Mouse (Mus musculus) midbrain, embryonic 11.5 days (tissue): ENCODE data around the gene Tmcc1. TPM values are rescaled to one million over a fixed set of nuclear protein-coding genes. Genes with fewer than 3 reads are reported as not detected.
A peak's percentile ranks its signal among the peaks of the same experiment; 100 is the strongest.

Experiments used
- ATAC-seq: fragments of 200-750 bp; cut with Nextera tagmentation; 2 replicates; pipeline ENCODE4 v1.8.0; 2017; ENCODE audit warnings: moderate TSS enrichment, moderate library complexity; ENCODE audit not compliant: low FRiP score
- DNase-seq: peaks from one replicate; pipeline ENCODE4 v3.0.0; 2015; ENCODE audit warnings: low spot score; ENCODE audit errors: missing footprints
- H3K27ac ChIP-seq: fragments of 300-500 bp; sonication (generic); 2 replicates; pipeline ENCODE4 v1.5.1; 2014; ENCODE audit warnings: low read depth, low read length
- H3K27me3 ChIP-seq: fragments of 300-500 bp; sonication (generic); 2 replicates; pipeline ENCODE4 v1.6.1; 2014; ENCODE audit warnings: mild to moderate bottlenecking, low read length, moderate library complexity, mixed read lengths; ENCODE audit not compliant: control insufficient read depth, insufficient read depth
- H3K36me3 ChIP-seq: fragments of 300-500 bp; sonication (generic); 2 replicates; pipeline ENCODE4 v1.6.1; 2014; ENCODE audit warnings: mild to moderate bottlenecking, low read length, moderate library complexity, mixed read lengths; ENCODE audit not compliant: control insufficient read depth, insufficient read depth
- H3K4me1 ChIP-seq: fragments of 300-500 bp; sonication (generic); 2 replicates; pipeline ENCODE4 v1.6.1; 2014; ENCODE audit warnings: low read length; ENCODE audit not compliant: control insufficient read depth, insufficient read depth
- H3K4me2 ChIP-seq: fragments of 300-500 bp; sonication (generic); 2 replicates; pipeline ENCODE4 v1.6.1; 2014; ENCODE audit warnings: mild to moderate bottlenecking, moderate library complexity
- H3K4me3 ChIP-seq: fragments of 300-500 bp; sonication (generic); 2 replicates; pipeline ENCODE4 v1.5.1; 2014; ENCODE audit warnings: low read depth, low read length
- H3K9ac ChIP-seq: fragments of 300-500 bp; sonication (generic); 2 replicates; pipeline ENCODE4 v1.6.1; 2014; ENCODE audit warnings: low read length
- H3K9me3 ChIP-seq: fragments of 300-500 bp; sonication (generic); 2 replicates; pipeline ENCODE4 v1.6.1; 2016; ENCODE audit warnings: low read length; ENCODE audit not compliant: control insufficient read depth
- WGBS: fragments of 180-500 bp; shearing (Covaris S2); extraction: QIAGEN DNeasy Blood & Tissue Kit; methylation state at CpG from one replicate; pipeline ENCODE4 v1.1.7; 2014; 5-methylcytosine and 5-hydroxymethylcytosine counted together
- polyA plus RNA-seq: library from polyadenylated mRNA; unstranded; fragments of >200 nt; fragmentation: Nextera tagmentation; extraction: Ambion mirVana; gene quantifications from 2 replicates; pipeline ENCODE4 v1.2.1, GENCODE M21; 2014

Gene Tmcc1
- polyA plus RNA-seq, 1 experiment from 2014 or later: 18.9 TPM

DNA sequence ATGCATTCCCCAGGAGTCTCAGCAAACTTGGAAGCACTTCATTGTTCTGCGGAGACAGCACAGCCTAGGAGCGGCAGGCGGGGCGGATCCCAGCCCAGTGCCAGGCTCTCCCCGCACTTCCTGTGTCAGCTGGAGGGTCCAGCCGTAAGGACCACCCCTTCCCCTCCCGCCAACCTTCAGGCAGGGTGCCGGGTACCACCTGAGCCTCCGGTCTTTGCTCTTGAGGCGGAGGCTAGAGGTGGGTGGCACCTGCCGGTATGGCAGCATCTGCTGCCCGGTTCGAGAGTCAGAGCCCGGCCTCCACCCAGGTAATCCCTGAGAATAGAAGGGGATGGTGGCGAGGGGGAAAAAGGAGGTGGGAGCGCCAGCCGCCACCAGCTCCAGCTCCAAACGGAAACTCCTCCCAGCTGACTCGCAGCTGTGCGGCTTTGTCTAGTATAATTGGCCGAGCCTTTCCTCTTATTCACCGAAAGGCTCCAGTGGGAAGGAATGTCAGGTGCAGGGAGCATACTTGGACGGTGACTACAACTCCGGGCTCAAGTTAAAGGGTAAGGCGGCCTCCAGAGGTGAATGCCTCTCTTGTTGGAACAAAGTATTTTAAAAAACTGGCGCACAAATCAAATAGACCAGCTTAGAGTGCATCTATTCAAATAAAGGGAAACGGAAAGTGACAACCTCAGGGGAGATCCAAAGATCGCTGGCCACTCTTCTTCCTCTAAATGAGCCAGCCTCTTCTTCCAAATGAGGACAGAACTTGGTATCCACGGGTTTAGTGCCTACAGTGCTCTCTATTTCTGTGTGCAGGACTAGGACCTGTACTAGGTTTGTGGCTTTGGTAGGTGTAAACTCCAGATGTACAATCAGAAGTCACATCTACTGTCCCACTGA is 85.6 kb downstream of the Tmcc1 start:
- peak overlapping the region; percentile 53 for H3K4me3 ChIP-seq
- H3K9ac ChIP-seq: peak overlapping the region; percentile 70
- under 1% methylated on average over 29 of the region's 29 CpGs for WGBS
- DNase-seq: peak; percentile 96
- no peaks in the 10 kb centered on the region for H3K27me3 ChIP-seq
- H3K4me1 ChIP-seq: peaks cover 7% of the 10 kb centered on the region; the same call in 1 of the 2 replicates
- ATAC-seq: peak; percentile 98
- no peaks in the 10 kb centered on the region for H3K9me3 ChIP-seq
- peak overlapping the region; percentile 70 for H3K4me2 ChIP-seq
- H3K36me3 ChIP-seq: no peaks in the 10 kb centered on the region
- peak overlapping the region; percentile 53 for H3K27ac ChIP-seq

DNA sequence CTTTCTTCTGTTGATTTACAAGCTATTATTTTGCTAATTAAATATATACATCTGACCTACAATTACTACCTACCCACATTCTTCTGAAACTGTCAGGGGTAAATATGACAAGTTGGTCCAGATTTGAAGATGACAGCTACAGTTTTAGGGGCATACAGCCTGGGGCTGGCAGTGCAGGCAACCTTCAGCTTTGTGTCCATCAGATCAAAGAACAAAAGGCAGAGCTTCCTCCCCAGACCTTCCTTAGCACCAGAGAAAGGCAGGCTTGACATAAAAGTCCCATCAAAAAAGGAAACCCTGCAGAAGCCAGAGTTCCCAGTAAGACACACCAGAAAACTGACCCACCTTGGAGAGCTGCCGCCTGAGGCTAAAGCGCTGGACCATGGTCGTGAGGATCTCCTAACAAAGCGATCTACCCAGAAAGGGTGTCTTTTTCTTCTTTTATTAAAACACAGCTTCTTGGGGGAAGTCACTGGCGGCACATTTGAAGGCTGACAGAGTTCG is 86.3 kb downstream of the Tmcc1 start:
- Histone ChIP-seq H3K4me3 (peak overlapping the region; percentile 53), H3K4me2 (peak overlapping the region; percentile 70), H3K9me3 (no peaks in the 10 kb centered on the region), H3K27ac (peak overlapping the region; percentile 53), H3K9ac (peak overlapping the region; percentile 70), H3K27me3 (no peaks in the 10 kb centered on the region), H3K36me3 (no peaks in the 10 kb centered on the region), H3K4me1 (peaks cover 7% of the 10 kb centered on the region; the same call in 1 of the 2 replicates)
- WGBS: 1% methylated on average over 6 of the region's 6 CpGs
- DNase-seq: no peak
- peak; percentile 58 for ATAC-seq

DNA sequence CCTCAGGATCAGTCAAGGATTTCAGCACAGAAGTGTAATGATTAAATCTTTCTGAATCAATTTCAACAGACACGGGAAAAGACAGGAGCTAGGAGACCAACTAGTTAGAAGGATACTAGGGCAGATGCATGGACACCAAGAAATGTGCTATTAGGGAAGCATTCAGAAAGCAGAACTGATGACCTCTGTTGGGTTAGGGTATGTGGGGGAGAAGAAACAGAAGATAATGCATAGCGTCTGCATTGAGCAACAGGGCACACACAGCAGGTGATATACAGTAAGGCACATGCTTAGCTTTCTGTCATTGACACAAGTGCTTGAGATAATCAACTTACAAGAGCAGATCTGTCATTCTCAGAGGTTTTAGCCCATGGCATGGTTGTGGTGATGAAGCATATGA is 95.7 kb downstream of the Tmcc1 start:
- DNase-seq: no peak
- Histone ChIP-seq H3K36me3 (no peaks in the 10 kb centered on the region), H3K27ac (no peak overlapping the region), H3K4me3 (no peak overlapping the region), H3K4me2 (no peak overlapping the region), H3K4me1 (no peaks in the 10 kb centered on the region), H3K27me3 (no peaks in the 10 kb centered on the region), H3K9me3 (no peaks in the 10 kb centered on the region), H3K9ac (no peak overlapping the region)
- 86% methylated on average over 2 of the region's 2 CpGs for WGBS
- ATAC-seq: no peak

DNA sequence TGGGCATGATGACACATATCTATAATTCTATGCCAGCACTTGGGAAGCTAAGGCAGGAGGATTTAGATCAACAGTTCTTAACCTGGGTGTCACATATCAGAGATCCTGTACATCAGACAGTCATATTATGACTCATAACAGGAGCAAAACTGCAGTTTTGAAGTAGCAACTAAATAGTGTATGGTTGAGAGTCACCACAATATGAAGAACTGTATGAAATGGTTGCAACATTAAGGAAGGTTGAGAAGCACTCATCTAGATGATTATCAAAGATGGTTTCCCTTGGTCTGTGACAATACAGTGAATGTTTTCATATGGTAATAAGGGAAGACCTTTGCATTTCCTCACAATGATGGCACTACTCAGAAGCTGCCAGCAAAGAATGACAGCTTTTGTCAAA is 103.9 kb downstream of the Tmcc1 start:
- no peaks in the 10 kb centered on the region for H3K27me3 ChIP-seq
- H3K9ac ChIP-seq: no peak overlapping the region
- H3K4me3 ChIP-seq: no peak overlapping the region
- H3K4me2 ChIP-seq: no peak overlapping the region
- H3K36me3 ChIP-seq: no peaks in the 10 kb centered on the region
- no peak overlapping the region for H3K27ac ChIP-seq
- no peaks in the 10 kb centered on the region for H3K4me1 ChIP-seq
- ATAC-seq: no peak
- no peaks in the 10 kb centered on the region for H3K9me3 ChIP-seq
- peak; percentile 62 for DNase-seq

DNA sequence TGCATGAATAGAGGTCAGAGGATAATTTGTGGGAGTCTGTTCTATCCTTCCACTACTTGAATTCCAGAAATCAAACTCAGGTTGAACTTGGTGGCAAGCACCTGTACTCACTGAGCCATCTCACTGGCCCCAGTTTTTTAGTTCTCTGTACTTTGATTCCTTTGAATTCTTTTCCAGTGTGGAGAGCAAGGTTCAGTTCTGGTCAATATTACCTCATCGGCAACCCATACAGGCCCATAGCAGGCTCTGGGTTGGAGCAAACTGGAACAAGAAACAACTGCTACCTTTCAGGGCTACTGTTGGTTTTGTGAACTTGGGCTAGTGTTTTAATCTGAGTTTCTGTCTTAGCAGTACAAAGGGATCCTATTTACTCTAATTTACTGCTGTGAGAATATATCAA is 107.2 kb downstream of the Tmcc1 start:
- Histone ChIP-seq H3K36me3 (no peaks in the 10 kb centered on the region), H3K27ac (no peak overlapping the region), H3K9ac (no peak overlapping the region), H3K4me2 (no peak overlapping the region), H3K4me1 (no peaks in the 10 kb centered on the region), H3K9me3 (no peaks in the 10 kb centered on the region), H3K27me3 (no peaks in the 10 kb centered on the region), H3K4me3 (no peak overlapping the region)
- ATAC-seq (no peak), DNase-seq (no peak)
- WGBS: 88% methylated on average over 1 of the region's 1 CpGs

DNA sequence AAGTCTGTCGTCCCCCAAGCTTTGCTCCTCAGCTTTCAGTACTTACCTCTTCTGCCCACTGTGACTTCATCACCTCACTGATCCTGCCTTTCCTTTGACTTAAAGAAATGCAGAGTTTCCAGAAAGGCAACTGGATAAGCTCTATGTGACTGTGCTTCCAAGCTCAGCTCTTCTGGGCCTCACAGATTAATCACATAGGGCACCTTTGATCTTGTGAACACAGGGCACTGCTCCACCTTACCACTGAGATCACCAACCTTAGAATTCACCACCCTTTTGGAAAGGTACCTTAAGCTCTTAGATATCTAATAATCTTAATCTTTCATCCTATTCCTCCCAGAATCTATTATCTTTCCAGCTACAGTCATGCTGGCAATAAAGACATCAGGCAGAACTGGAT is 111.0 kb downstream of the Tmcc1 start:
- Histone ChIP-seq H3K36me3 (no peaks in the 10 kb centered on the region), H3K4me3 (no peak overlapping the region), H3K9me3 (no peaks in the 10 kb centered on the region), H3K27ac (no peak overlapping the region), H3K4me1 (no peaks in the 10 kb centered on the region), H3K27me3 (no peaks in the 10 kb centered on the region), H3K9ac (no peak overlapping the region), H3K4me2 (no peak overlapping the region)
- DNase-seq (peak; percentile 60), ATAC-seq (no peak)
- 66% methylated on average over 1 of the region's 1 CpGs for WGBS

DNA sequence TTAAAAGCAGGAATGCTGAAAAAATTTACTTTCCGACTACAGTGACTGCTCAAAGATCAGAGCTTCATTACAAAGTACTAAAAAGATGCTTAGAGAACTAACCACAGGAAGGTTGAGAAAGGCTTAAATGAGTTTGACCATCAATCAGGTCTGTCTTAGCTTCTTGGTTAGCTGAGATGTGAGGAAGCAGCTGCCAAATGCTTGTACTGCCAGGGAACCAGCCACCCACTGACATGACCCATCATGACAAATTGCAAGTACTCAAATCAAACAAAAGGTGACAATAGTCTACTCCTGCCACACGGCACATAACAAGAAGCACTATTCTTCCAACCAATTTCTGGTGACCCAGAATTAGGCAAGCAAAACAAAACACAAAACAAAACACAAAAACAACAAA is 111.9 kb downstream of the Tmcc1 start:
- 61% methylated on average over 2 of the region's 2 CpGs for WGBS
- H3K36me3 ChIP-seq: no peaks in the 10 kb centered on the region
- no peaks in the 10 kb centered on the region for H3K9me3 ChIP-seq
- DNase-seq (peak; percentile 57), ATAC-seq (no peak)
- H3K4me1 ChIP-seq: no peaks in the 10 kb centered on the region
- no peak overlapping the region for H3K4me3 ChIP-seq
- no peak overlapping the region for H3K27ac ChIP-seq
- H3K4me2 ChIP-seq: no peak overlapping the region
- H3K9ac ChIP-seq: no peak overlapping the region
- H3K27me3 ChIP-seq: no peaks in the 10 kb centered on the region

DNA sequence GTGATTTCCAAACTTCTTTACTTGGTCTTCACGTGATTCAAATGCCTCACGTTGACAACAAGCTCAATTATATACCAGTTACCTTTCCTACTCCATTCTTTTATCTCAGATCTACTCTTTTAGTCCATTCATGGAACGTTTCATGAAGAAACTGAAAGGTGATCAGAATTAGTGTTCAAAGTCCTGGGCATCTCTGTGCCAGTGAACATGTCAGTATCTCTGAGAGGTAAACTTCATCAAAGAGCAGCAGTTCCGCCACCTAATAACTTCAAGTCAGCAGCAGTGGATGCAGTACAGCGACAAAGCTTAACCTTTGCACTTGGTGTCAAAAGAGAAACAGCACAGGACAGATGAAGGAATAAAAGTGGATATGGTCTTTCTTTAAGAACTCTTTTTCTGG is 112.5 kb downstream of the Tmcc1 start:
- H3K4me2 ChIP-seq: no peak overlapping the region
- no peak overlapping the region for H3K4me3 ChIP-seq
- H3K9ac ChIP-seq: no peak overlapping the region
- H3K9me3 ChIP-seq: no peaks in the 10 kb centered on the region
- no peak overlapping the region for H3K27ac ChIP-seq
- no peaks in the 10 kb centered on the region for H3K36me3 ChIP-seq
- no peaks in the 10 kb centered on the region for H3K4me1 ChIP-seq
- DNase-seq: peak; percentile 47
- no peak for ATAC-seq
- 84% methylated on average over 5 of the region's 5 CpGs for WGBS
- no peaks in the 10 kb centered on the region for H3K27me3 ChIP-seq

DNA sequence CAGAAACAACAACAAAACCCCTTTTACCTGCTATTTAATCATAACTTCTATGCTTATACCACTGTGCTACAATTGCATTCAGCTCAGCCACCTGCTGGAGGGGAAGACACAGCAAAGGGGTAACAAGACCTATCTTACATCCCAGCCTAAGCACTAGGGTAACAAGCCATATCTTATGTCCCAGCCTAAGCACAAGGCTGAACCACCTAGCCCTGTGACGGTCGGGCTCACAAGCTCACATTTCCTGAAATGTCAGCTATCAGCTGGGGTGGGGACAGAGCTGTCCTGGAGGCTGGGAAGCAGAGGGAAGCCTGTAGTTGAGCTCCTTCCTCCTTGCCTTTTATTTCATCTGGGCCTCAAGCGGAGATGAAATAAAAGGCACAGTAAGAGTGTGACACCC is 115.7 kb downstream of the Tmcc1 start:
- Histone ChIP-seq H3K9me3 (no peaks in the 10 kb centered on the region), H3K9ac (no peak overlapping the region), H3K27me3 (no peaks in the 10 kb centered on the region), H3K36me3 (no peaks in the 10 kb centered on the region), H3K27ac (no peak overlapping the region), H3K4me2 (no peak overlapping the region), H3K4me3 (no peak overlapping the region), H3K4me1 (peaks cover 2% of the 10 kb centered on the region; the same call in 1 of the 2 replicates)
- ATAC-seq (no peak), DNase-seq (peak; percentile 28)
- 71% methylated on average over 3 of the region's 3 CpGs for WGBS
